Mouse (Mus musculus) liver, embryonic 12.5 days (tissue): ENCODE results near the gene Rpl23. TPM values are rescaled to one million over a fixed set of nuclear protein-coding genes. Genes with fewer than 3 reads are reported as not detected.

Experiments
- ATAC-seq: fragments of 200-750 bp; cut with Nextera tagmentation; 2 replicates; pipeline ENCODE4 v1.8.0; 2017; ENCODE audit warnings: moderate number of reproducible peaks, mild to moderate bottlenecking, moderate library complexity
- H3K27ac ChIP-seq: fragments of 300-500 bp; sonication (generic); 2 replicates; pipeline ENCODE4 v1.5.1; 2016; ENCODE audit warnings: mild to moderate bottlenecking
- H3K27me3 ChIP-seq: fragments of 300-500 bp; sonication (generic); replicated peaks from 2 replicates; pipeline ENCODE4 v1.6.1; 2016; ENCODE audit warnings: mild to moderate bottlenecking, moderate library complexity
- H3K36me3 ChIP-seq: fragments of 300-500 bp; sonication (generic); 2 replicates; pipeline ENCODE4 v1.6.1; 2016; ENCODE audit warnings: mild to moderate bottlenecking, moderate library complexity
- H3K4me1 ChIP-seq: fragments of 300-500 bp; sonication (generic); 2 replicates; pipeline ENCODE4 v1.6.1; 2016
- H3K4me2 ChIP-seq: fragments of 300-500 bp; sonication (generic); 2 replicates; pipeline ENCODE4 v1.6.1; 2016; ENCODE audit warnings: mild to moderate bottlenecking, moderate library complexity
- H3K4me3 ChIP-seq: fragments of 300-500 bp; sonication (generic); 2 replicates; pipeline ENCODE4 v1.5.1; 2016; ENCODE audit warnings: mild to moderate bottlenecking, moderate library complexity
- H3K9ac ChIP-seq: fragments of 300-500 bp; sonication (generic); 2 replicates; pipeline ENCODE4 v1.6.1; 2016; ENCODE audit warnings: mild to moderate bottlenecking, moderate library complexity
- H3K9me3 ChIP-seq: fragments of 300-500 bp; sonication (generic); replicated peaks from 2 replicates; pipeline ENCODE4 v1.6.1; 2016; ENCODE audit warnings: mild to moderate bottlenecking, moderate library complexity
- WGBS: fragments of 180-500 bp; shearing (Covaris S2); methylation state at CpG from one replicate; pipeline ENCODE4 v1.1.7; 2016; ENCODE audit not compliant: insufficient replicate concordance; 5-methylcytosine and 5-hydroxymethylcytosine counted together
- polyA plus RNA-seq: library from polyadenylated mRNA; unstranded; fragments of >200 nt; fragmentation: Nextera tagmentation; extraction: Ambion mirVana; gene quantifications from 2 replicates; pipeline ENCODE4 v1.2.1, GENCODE M21; 2016

The Rpl23 gene
- polyA plus RNA-seq, result 462 and 473 TPM in 2 replicates

DNA sequence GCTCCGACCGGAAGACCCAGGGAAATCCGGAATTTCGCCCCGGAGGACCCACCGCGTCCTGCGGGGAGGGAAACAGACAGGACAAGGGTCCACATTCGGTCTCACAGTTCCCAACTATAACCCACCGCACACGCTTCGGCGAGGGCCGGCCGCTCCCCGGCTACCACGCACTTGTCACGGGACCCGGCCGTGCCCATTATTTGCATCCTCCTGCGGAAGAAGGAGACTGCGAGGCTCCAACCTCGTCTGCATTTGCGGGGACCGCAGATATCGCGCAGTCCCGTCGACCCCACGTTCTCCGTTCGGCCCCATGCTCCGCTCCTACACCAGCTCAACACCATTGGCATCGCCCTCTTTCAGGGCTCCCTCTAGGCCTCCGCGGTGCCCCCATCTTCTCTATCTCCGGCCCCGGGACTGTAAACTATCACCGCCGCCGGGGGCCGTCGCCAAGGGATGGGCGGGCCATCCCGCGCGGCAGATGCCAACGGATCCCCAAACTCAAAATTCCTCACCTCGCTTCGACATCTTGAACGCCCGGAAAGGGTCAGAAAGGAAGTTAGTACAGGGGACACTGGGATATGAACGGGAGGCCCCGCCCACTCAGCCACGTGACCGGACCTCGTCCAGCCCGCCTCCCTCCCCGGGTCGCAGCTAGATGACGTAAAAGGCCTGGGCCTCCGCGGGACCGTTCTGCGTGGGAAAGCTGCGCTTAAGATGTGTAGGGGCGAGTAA is at the start of gene Rpl23:
TSS of gene Rpl23 (minus strand) at position 606 of the 732 bp plus-strand sequence.
- WGBS, result under 1% methylated on average over 67 of the region's 67 CpGs
- H3K4me2 ChIP-seq, result peak within 1 kb of the TSS; percentile 74
- ATAC-seq, result peak; percentile 90
- peaks cover 49% of the 10 kb centered on the region for H3K36me3 ChIP-seq
- no peaks in the 10 kb centered on the region for H3K9me3 ChIP-seq
- no peaks in the 10 kb centered on the region; the same call in 1 of the 2 replicates for H3K27me3 ChIP-seq
- peak within 1 kb of the TSS; percentile 91 for H3K9ac ChIP-seq
- H3K4me3 ChIP-seq, result peak within 1 kb of the TSS; percentile 80
- peak within 1 kb of the TSS; percentile 88 for H3K27ac ChIP-seq
- H3K4me1 ChIP-seq, result peaks cover 36% of the 10 kb centered on the region

DNA sequence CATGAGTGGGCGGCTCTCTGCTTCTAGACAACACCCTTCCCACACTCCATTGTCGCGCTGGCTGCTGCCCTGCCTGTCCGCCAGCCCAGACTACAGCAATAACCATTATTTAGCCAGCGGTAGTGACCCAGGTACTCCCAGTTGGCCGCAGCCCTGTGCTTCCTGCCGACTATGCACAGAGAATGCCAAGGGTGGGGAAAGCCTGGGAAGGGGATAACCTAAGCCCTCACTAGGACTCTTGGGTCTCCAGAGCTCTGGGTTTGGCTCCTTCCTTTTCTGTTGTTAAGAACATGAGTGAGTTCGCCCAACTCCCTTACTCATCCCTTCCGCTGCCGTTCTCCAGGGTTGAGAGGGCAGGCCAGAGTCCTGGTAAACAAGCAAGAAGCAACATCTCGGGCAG is 49.8 kb upstream of the Rpl23 start:
- peaks cover 61% of the 10 kb centered on the region for H3K36me3 ChIP-seq
- ATAC-seq, result no peak
- no peak overlapping the region for H3K27ac ChIP-seq
- no peaks in the 10 kb centered on the region for H3K27me3 ChIP-seq
- no peak overlapping the region for H3K4me3 ChIP-seq
- H3K4me1 ChIP-seq, result peaks cover 34% of the 10 kb centered on the region; the same call in 1 of the 2 replicates
- H3K9ac ChIP-seq, result no peak overlapping the region
- H3K4me2 ChIP-seq, result no peak overlapping the region
- H3K9me3 ChIP-seq, result no peaks in the 10 kb centered on the region
- WGBS, result 77% methylated on average over 11 of the region's 11 CpGs

DNA sequence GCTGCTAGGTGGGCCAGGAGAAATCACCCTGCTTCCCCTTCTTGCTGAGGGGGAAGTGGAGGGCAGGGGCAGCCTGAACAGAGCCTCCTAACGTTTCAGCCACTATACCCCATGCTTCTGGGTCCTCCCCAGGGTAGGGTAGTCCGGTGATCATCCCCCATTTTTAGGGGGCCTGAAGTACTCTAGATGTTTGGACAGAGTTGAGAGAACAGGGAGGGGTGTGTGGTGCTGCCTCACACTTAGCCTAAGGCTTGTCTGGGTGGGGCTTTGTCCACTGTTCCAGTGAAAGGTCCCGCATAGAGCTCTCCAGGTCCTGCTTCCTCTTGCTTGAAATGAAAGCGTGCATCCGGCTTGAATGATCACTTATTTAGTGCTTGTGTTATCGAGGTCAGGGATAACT is 48.3 kb upstream of the Rpl23 start:
- Histone ChIP-seq H3K36me3 (peaks cover 59% of the 10 kb centered on the region), H3K9me3 (no peaks in the 10 kb centered on the region), H3K27ac (peak overlapping the region; percentile 46), H3K4me2 (no peak overlapping the region), H3K27me3 (no peaks in the 10 kb centered on the region), H3K9ac (no peak overlapping the region), H3K4me3 (no peak overlapping the region), H3K4me1 (peaks cover 36% of the 10 kb centered on the region)
- WGBS, result 51% methylated on average over 6 of the region's 6 CpGs
- no peak for ATAC-seq

DNA sequence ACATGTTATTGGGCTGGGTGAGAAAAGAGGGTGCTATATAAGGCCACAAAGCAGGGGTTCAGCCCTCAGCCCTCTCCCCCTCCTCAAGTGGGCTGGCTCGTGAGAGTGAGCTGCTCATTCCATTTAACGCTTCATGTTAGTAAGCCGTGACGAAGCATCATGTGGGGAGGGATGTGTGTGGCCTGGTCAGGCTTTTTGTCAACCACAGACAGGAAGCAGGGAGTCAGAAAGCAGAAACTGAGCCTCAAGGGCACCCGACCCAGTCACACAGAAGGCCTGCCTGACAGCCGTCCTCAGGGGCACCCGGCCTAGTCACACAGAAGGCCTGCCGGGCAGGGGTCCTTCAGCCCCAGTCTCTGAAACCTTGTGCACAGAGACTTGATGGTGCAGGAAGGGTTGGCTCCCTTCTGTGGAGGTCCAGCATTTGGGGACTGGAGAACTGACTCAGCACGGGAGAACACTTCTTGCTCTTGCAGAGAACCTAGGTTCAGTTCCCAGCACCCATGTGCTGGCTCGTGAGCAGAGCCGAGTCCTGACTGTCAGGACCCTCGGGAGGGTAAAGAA is 47.8 kb upstream of the Rpl23 start:
- no peaks in the 10 kb centered on the region for H3K27me3 ChIP-seq
- peaks cover 59% of the 10 kb centered on the region for H3K36me3 ChIP-seq
- peaks cover 36% of the 10 kb centered on the region for H3K4me1 ChIP-seq
- H3K4me3 ChIP-seq, result no peak overlapping the region
- no peak overlapping the region for H3K4me2 ChIP-seq
- no peak for ATAC-seq
- H3K9me3 ChIP-seq, result no peaks in the 10 kb centered on the region
- 38% methylated on average over 12 of the region's 12 CpGs for WGBS
- peak overlapping the region; percentile 46 for H3K27ac ChIP-seq
- no peak overlapping the region for H3K9ac ChIP-seq

DNA sequence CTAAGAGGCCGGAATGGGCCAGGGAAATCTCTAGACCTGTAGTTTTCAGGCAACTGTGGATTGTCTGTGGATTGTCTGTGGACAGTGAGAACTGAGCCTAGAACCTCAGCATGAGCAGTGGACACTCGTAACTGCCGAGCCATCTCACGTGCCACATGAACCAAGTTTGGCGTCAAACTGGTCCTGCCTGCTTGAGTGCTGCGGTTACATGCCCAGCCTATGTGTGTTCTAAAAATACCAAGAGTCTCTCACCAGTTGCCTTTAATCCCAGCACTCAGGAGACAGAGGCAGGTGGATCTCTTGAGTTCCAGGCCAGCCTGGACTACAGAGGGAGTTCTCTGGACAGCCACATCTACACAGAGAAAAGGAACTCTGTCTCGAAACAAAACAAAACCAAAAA is 47.1 kb upstream of the Rpl23 start:
- peaks cover 37% of the 10 kb centered on the region for H3K4me1 ChIP-seq
- peaks cover 59% of the 10 kb centered on the region for H3K36me3 ChIP-seq
- no peaks in the 10 kb centered on the region for H3K27me3 ChIP-seq
- peak overlapping the region; percentile 20; the same call in 1 of the 2 replicates for H3K27ac ChIP-seq
- no peak overlapping the region for H3K9ac ChIP-seq
- H3K4me2 ChIP-seq, result no peak overlapping the region
- no peak for ATAC-seq
- 57% methylated on average over 7 of the region's 7 CpGs for WGBS
- H3K9me3 ChIP-seq, result no peaks in the 10 kb centered on the region
- no peak overlapping the region for H3K4me3 ChIP-seq

DNA sequence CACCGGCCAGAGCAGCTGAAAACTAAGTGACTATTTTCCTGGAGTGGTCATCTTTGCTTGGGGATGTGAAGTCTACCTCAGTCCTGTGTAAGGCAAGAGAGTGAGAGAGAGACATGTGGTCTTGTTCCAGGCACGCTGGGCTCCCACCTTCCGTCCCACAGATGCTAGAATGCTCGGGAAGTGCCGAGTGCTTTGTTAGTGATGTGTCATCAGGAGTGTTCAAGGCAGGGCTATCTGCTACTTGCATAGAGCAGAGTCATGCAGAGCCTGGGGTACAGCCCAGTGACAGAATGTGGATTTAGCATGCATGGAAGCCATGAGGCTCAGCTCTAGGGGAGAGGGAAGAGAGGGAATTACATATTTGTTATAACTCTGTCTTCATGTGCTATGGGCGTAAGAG is 45.4 kb upstream of the Rpl23 start:
- H3K9ac ChIP-seq, result no peak overlapping the region
- H3K27ac ChIP-seq, result no peak overlapping the region
- H3K27me3 ChIP-seq, result no peaks in the 10 kb centered on the region
- WGBS, result 70% methylated on average over 6 of the region's 6 CpGs
- H3K4me2 ChIP-seq, result no peak overlapping the region
- H3K4me1 ChIP-seq, result peaks cover 51% of the 10 kb centered on the region
- H3K9me3 ChIP-seq, result no peaks in the 10 kb centered on the region
- no peak for ATAC-seq
- H3K36me3 ChIP-seq, result peaks cover 51% of the 10 kb centered on the region
- no peak overlapping the region for H3K4me3 ChIP-seq

DNA sequence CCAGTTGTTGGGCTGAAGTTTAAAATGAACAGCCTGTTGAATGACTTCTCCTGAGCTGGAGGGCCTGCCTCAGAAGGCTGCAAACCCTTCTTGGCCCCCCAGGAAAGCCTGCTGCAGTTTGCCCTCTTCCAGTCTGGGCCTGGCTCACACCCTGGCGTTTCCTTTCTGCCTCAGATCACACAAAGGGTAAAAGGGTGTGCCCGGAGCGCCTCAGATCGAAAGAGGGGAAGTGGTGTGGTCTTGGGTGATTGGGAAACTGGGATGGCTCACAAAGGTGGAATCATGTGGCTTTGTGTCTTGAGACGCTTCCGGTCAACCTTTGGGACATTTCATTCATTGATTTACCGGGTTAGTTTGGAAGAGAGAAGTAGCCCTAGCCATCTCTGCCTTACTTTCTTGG is 44.2 kb upstream of the Rpl23 start:
- WGBS, result 23% methylated on average over 7 of the region's 7 CpGs
- Histone ChIP-seq H3K27ac (no peak overlapping the region), H3K27me3 (no peaks in the 10 kb centered on the region), H3K4me2 (no peak overlapping the region), H3K9ac (no peak overlapping the region), H3K4me1 (peaks cover 60% of the 10 kb centered on the region), H3K4me3 (no peak overlapping the region), H3K36me3 (peaks cover 43% of the 10 kb centered on the region), H3K9me3 (no peaks in the 10 kb centered on the region)
- no peak for ATAC-seq

DNA sequence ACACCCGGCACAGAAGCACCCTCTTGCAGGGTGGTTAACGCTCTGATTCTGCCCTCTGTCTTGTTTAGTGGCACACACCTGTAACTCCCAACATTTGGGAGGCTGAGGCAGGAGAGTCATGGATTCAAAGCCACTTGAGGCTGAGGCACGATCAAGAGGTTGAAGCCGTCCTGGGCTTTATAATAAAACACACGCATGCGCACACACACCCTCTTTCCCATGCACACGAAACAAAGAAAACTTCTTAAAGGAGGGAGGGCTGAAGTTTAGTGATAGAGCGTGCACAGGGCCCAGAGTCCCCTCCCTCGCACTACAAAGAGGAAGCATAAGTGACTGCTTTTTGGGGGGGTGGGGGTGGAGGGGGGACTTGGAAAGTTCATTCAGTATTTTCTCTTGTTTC is 43.7 kb upstream of the Rpl23 start:
- Histone ChIP-seq H3K9ac (no peak overlapping the region), H3K36me3 (peaks cover 47% of the 10 kb centered on the region), H3K4me1 (peaks cover 63% of the 10 kb centered on the region), H3K27ac (no peak overlapping the region; the same call in 1 of the 2 replicates), H3K9me3 (no peaks in the 10 kb centered on the region), H3K4me2 (no peak overlapping the region), H3K27me3 (no peaks in the 10 kb centered on the region), H3K4me3 (no peak overlapping the region)
- 54% methylated on average over 9 of the region's 9 CpGs for WGBS
- ATAC-seq, result no peak

DNA sequence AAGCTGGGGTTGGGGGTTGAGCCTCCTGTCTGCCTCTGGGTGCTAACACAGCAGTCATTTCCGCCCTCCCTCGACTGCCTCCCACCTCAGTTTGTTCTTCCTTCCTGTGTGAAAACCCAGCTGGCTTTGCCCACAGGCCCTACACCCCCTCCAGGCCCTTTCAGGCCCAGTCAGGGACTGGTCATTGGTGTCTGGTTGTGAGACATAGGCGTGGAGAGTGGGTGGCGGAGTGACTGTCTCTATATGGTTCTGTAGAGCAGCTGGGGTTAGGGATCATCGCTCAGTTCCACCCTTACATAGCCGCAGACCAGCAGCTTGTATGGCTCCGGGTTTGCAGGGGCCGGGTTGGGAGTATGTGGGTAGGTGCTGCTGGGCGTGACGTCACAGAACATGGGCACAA is 43.1 kb upstream of the Rpl23 start:
- Histone ChIP-seq H3K36me3 (peaks cover 47% of the 10 kb centered on the region), H3K27ac (peak overlapping the region; percentile 27; the same call in 1 of the 2 replicates), H3K9me3 (no peaks in the 10 kb centered on the region), H3K27me3 (no peaks in the 10 kb centered on the region), H3K4me2 (no peak overlapping the region), H3K9ac (no peak overlapping the region), H3K4me1 (peaks cover 63% of the 10 kb centered on the region), H3K4me3 (no peak overlapping the region)
- WGBS, result 67% methylated on average over 10 of the region's 10 CpGs
- no peak for ATAC-seq

DNA sequence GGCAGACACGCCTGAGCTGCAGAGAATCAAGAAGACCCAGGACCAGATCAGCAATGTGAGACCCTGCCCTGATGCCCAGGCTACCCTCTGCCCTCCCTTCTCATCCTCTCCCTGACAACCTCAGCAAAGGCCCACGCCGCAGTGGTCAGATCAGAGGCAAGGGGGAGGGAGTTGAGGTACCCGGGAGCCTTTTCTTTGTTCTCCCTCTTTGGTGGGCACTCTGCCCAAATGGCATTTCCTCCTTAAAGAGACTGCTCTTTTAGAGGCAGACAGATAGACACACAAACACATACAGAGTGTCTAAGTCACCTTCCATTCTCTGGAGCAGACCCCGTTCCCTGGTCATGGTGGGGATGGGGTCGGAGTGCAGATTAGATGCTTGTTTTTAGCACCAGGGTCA is 42.7 kb upstream of the Rpl23 start:
- H3K4me1 ChIP-seq, result peaks cover 64% of the 10 kb centered on the region
- no peaks in the 10 kb centered on the region for H3K9me3 ChIP-seq
- ATAC-seq, result no peak
- no peak overlapping the region for H3K4me2 ChIP-seq
- peaks cover 47% of the 10 kb centered on the region for H3K36me3 ChIP-seq
- 0 out of 2 replicates have a peak overlapping the region, but pooled peaks have one; percentile 27 for H3K27ac ChIP-seq
- H3K4me3 ChIP-seq, result no peak overlapping the region
- H3K27me3 ChIP-seq, result no peaks in the 10 kb centered on the region
- WGBS, result 47% methylated on average over 6 of the region's 6 CpGs
- H3K9ac ChIP-seq, result no peak overlapping the region

DNA sequence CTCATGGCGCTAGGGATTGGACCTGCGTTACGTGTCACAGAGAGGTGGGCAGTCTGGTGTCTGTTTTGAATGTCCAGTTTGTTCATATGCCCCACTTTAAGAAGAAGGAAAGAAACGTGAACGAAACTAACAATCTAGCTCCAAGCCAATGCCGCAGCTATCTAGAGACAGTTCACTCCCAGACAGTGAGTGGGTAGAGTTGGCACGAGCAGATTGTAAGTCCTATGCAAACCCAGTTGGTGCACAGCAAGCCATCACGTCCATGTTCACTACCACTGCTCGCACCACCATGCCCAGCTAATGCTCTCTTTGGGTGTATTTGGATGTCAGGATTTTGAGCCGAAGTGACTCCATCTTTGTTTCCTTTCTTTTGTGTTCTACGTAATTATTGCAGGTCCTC is 41.9 kb upstream of the Rpl23 start:
- Histone ChIP-seq H3K4me3 (no peak overlapping the region), H3K9ac (no peak overlapping the region), H3K27ac (no peak overlapping the region), H3K4me1 (peaks cover 71% of the 10 kb centered on the region), H3K9me3 (no peaks in the 10 kb centered on the region), H3K27me3 (no peaks in the 10 kb centered on the region), H3K36me3 (peaks cover 48% of the 10 kb centered on the region), H3K4me2 (no peak overlapping the region)
- no peak for ATAC-seq
- 87% methylated on average over 11 of the region's 11 CpGs for WGBS

DNA sequence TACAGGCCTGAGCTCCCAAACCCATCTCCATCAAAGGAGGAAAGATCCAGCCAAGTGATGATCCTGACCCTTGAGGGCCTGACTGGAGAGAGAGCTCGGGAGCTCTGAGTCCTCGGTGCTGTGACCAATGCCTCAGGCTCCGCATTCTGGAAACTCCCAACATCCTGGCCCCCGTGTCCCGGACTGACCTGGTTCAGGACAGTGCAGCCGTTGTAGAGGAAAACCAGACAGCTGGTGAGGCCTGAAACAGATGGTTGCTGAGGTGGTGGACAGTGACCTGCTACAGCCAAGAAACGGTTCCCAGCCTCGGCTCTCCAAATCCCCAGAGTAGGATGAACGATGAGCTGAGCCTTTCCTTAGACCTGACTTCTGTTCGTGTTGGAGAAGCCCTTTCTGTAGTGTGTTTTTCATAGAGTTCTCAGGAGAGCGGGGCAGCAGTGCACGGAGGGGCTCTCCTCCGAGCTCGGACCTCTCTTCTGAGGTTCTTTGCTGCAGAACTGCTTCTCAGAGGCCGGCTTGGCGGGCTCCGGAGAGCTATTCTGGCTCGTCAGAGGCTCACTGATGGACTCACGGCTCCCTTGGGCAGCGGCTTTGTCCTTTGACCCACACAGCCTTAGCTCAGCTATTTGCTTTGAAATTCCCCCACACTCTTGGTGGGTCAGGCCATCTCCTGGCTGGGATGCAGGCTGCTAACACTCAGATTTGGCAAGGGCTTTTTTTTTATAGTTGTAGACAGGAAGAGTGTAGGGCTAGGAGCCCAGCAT is 40.8 kb upstream of the Rpl23 start:
- no peak overlapping the region for H3K4me3 ChIP-seq
- ATAC-seq, result no peak
- WGBS, result 77% methylated on average over 20 of the region's 20 CpGs
- H3K9me3 ChIP-seq, result no peaks in the 10 kb centered on the region
- H3K36me3 ChIP-seq, result peaks cover 57% of the 10 kb centered on the region
- no peak overlapping the region for H3K9ac ChIP-seq
- no peaks in the 10 kb centered on the region for H3K27me3 ChIP-seq
- H3K4me1 ChIP-seq, result peaks cover 83% of the 10 kb centered on the region
- peak overlapping the region; percentile 49; the same call in 1 of the 2 replicates for H3K27ac ChIP-seq
- no peak overlapping the region for H3K4me2 ChIP-seq
